Mouse (Mus musculus): ENCODE measurements around the gene Ppp4r3b. TPM values are rescaled to one million over a fixed set of nuclear protein-coding genes. Genes with fewer than 3 reads are reported as not detected.

Ppp4r3b gene
- polyA plus RNA-seq (2012; rRNA removed; ENCODE audit: low replicate concordance) = 6.7 and 11.9 TPM in 2 replicates

DNA sequence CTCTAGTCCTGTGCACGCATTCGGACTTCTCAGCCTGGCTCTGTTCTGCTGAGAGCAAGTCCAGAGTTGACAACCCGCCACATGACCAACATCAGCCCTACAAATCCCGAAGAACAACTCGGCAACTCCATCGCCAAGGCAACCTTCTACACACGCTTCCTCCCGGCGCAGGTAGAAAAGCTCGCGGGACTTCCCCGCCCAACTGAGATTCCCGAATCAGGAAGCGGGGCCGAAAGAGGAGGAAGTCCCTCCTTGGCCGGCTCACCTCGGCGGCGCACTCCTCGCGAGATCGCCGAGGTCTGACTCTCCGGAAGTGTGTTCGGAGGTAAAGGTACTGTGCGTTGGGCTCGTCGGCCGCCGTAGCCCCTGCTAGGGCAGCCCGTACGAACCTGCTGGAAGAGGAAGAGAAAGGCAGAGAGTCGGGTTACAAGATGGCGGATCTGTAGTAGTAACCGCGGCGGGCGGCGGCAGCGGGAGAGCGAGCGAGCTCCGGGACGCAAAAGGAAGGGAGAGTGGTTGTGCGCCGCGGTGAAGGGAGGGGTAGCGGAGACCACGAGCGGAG, at the start of gene Ppp4r3b:
TSS of gene Ppp4r3b (plus strand) at position 328 of the 562 bp plus-strand sequence.

DNA sequence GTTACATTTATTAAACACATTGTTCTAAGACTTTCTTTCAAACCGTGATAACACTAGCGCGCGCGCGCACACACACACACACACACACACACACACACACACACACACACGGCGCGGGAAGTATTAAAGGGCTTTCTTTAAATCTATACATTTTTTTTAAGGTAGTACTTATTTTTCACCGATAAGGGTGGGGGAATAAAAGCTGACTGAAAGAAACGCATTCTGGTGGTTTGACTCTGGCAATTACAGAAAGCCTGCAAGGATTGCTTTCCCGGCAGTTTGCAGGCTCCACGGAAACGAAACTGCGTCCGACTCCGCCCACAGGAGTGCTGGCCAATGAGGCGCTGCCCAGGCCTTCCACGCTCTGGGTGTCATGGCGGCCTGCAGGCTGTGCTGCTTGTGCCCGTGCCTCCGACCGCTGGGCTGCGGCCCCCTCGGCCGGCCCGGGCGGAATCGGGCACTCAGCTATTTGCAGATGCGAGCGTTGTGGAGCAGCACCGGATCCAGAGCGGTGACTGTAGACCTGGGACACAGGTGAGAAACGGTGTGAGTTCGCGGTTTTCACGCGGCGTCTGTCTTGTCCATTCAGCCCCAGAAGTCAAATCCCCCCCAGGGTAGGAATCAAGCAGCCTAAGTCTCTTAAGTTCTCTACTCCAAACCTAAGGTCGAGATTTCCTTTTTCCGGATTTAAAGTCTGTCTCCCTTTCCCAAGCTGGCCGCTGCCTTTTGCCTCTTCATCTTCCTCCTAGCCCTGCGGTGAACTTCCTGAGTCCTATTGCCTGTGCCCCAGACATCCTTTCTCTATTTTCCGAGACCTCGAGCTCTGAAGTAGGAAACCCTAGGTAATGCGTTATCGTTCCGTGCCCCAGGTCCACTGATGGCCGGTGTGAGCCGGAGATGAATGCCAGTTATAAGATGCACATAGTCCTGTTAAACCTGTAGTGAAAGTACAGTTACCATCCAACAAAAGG, 42.0 kb upstream of the Ppp4r3b start, which contains the start of gene Pnpt1:
TSS of gene Pnpt1 (plus strand) at position 360 of the 971 bp plus-strand sequence.

DNA sequence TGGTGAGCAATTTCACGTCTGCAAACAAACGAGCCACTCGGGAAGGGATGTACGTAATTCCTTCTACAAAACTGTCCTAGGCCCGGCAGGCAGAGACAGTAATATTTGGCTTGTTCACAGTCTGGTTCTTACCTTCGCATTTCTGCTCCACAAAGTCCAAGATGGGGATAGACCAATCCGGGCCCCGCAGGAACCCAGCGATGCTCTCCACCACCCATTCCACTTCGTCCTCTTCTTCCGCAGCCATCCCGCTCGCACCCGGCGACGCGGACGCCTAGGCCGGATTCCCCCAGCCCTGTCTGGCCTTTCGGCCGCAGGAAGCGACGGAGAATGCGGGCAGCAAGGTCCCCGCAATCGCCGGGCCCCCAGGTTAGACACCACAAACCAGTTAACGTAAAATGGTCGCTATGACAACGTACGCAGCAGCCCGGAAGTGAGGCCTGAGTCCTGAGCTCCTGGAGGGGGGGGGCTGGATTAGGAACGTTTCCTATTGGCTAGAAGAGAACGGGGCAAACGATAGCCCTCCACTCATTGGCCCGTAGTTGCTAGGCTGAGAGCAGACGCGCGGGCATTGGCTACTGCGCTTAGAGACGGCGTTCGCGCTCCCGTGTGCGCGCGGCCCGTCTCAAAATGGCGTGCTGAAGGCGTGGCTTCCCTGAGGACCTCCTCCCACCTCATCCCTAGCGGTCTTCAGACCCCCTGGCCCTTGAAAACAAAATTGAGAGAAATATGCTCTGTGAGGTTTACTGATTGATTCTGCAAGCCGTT, 74.4 kb downstream of the Ppp4r3b start, which contains the start of gene Cfap36:
TSS of gene Cfap36 (minus strand) at position 527 of the 768 bp plus-strand sequence.

Other genes starting within 250 kb of the Ppp4r3b start
- 8.9 and 12.0 TPM in 2 replicates for gene Pnpt1, start 42.1 kb upstream of the Ppp4r3b start, polyA plus RNA-seq (2012; rRNA removed; ENCODE audit: low replicate concordance)
- 4.9 and 8.9 TPM in 2 replicates for gene Cfap36, start 74.5 kb downstream of the Ppp4r3b start, polyA plus RNA-seq (2012; rRNA removed; ENCODE audit: low replicate concordance)
- gene Ccdc88a, start 200.8 kb downstream of the Ppp4r3b start, polyA plus RNA-seq (2012; rRNA removed; ENCODE audit: low replicate concordance) = 1.4 and 4.3 TPM in 2 replicates